Mouse (Mus musculus) cortical plate, adult 2 months (tissue): ENCODE data around the gene Cbx4.

Source experiments
- CTCF ChIP-seq: fragments of 200-500 bp; IDR thresholded peaks from 2 replicates; pipeline ENCODE4 v1.5.1; 2011; ENCODE audit warnings: mild to moderate bottlenecking, control low read depth, low read length; ENCODE audit not compliant: insufficient read depth; ENCODE audit errors: extremely low read depth
- POLR2A ChIP-seq: fragments of 200-500 bp; IDR thresholded peaks from 2 replicates; pipeline ENCODE4 v1.6.1; 2011; ENCODE audit warnings: mild to moderate bottlenecking, low read length, control low read depth; ENCODE audit not compliant: insufficient read depth; ENCODE audit errors: extremely low read depth

- no peak for TF ChIP-seq POLR2A
- TF ChIP-seq CTCF = no peak
These were observed 8.3 kb downstream of the Cbx4 start for GRCm38 (mm10) chr11:119077755-119078154.
